Mouse (Mus musculus) gastrocnemius, adult 2 months (tissue): Measurements from ENCODE around the gene Rasgef1b. TPM values are rescaled to one million over a fixed set of nuclear protein-coding genes. Genes with fewer than 3 reads are reported as not detected.

ENCODE experiments used
- DNase-seq: peaks from one replicate; pipeline ENCODE4 v3.0.0; 2022
- H3K27ac ChIP-seq: fragments of 200-600 bp; 2 replicates; pipeline ENCODE4 v1.8.1; 2022; ENCODE audit warnings: mild to moderate bottlenecking
- H3K4me3 ChIP-seq: fragments of 200-600 bp; 2 replicates; pipeline ENCODE4 v1.8.1; 2022; ENCODE audit warnings: mild to moderate bottlenecking, moderate library complexity
- CTCF ChIP-seq: fragments of 200-600 bp; IDR thresholded peaks from 2 replicates; pipeline ENCODE4 v1.8.1; 2022; ENCODE audit warnings: antibody characterized with exemption, mild to moderate bottlenecking, moderate library complexity
- intact Hi-C: fragments of 180-260 bp; cut with DNase I; formaldehyde crosslinking; loops from one replicate; pipeline ENCODE4 v1.15.1; 2025
- total RNA-seq, 2 experiments: library from RNA; stranded (reverse); gene quantifications; 2 replicates each; pipeline ENCODE4 v1.2.3; 2021

Rasgef1b gene
- total RNA-seq, 2 experiments from 2014 or later = 0.26 to 0.47 TPM

- no peak for TF ChIP-seq CTCF
- intact Hi-C loops = no loop called here
- Histone ChIP-seq H3K27ac (no peak overlapping the region), H3K4me3 (no peak overlapping the region)
- DNase-seq = no peak
Observed at GRCm38 (mm10) chr5:99541321-99541895, 187.5 kb downstream of the Rasgef1b start.

- DNase-seq = no peak
- intact Hi-C loops = no loop called here
- H3K4me3 ChIP-seq = no peak overlapping the region
- TF ChIP-seq CTCF = no peak
- H3K27ac ChIP-seq = no peak overlapping the region
Observed at GRCm38 (mm10) chr5:99533416-99533815, 195.4 kb downstream of the Rasgef1b start.

- intact Hi-C loops = no loop called here
- no peak for DNase-seq
- Histone ChIP-seq H3K27ac (no peak overlapping the region), H3K4me3 (no peak overlapping the region)
- no peak for TF ChIP-seq CTCF
Observed at GRCm38 (mm10) chr5:99526797-99527201, 202.1 kb downstream of the Rasgef1b start.

- intact Hi-C loops = no loop called here
- Histone ChIP-seq H3K27ac (no peak overlapping the region), H3K4me3 (no peak overlapping the region)
- no peak for TF ChIP-seq CTCF
- no peak for DNase-seq
Observed at GRCm38 (mm10) chr5:99525649-99526048, 203.2 kb downstream of the Rasgef1b start.

- no peak for DNase-seq
- no peak for TF ChIP-seq CTCF
- Histone ChIP-seq H3K4me3 (no peak overlapping the region), H3K27ac (no peak overlapping the region)
- intact Hi-C loops = no loop called here
Observed at GRCm38 (mm10) chr5:99522571-99523269, 206.1 kb downstream of the Rasgef1b start.

GRCm38 (mm10) chr5:99521411-99521810 is 207.5 kb downstream of the Rasgef1b start:
- intact Hi-C loops = no loop called here
- Histone ChIP-seq H3K4me3 (no peak overlapping the region), H3K27ac (no peak overlapping the region)
- no peak for DNase-seq
- TF ChIP-seq CTCF = no peak

GRCm38 (mm10) chr5:99519556-99519955 is 209.3 kb downstream of the Rasgef1b start:
- Histone ChIP-seq H3K4me3 (no peak overlapping the region), H3K27ac (no peak overlapping the region)
- intact Hi-C loops = no loop called here
- DNase-seq = no peak
- TF ChIP-seq CTCF = no peak

GRCm38 (mm10) chr5:99519023-99519422 is 209.8 kb downstream of the Rasgef1b start:
- Histone ChIP-seq H3K4me3 (no peak overlapping the region), H3K27ac (no peak overlapping the region)
- TF ChIP-seq CTCF = no peak
- intact Hi-C loops = no loop called here
- no peak for DNase-seq

GRCm38 (mm10) chr5:99516207-99516606 is 212.7 kb downstream of the Rasgef1b start:
- no peak for DNase-seq
- Histone ChIP-seq H3K27ac (no peak overlapping the region), H3K4me3 (no peak overlapping the region)
- TF ChIP-seq CTCF = no peak
- intact Hi-C loops = no loop called here

GRCm38 (mm10) chr5:99515764-99516163 is 213.1 kb downstream of the Rasgef1b start:
- intact Hi-C loops = no loop called here
- no peak for DNase-seq
- Histone ChIP-seq H3K27ac (no peak overlapping the region), H3K4me3 (no peak overlapping the region)
- TF ChIP-seq CTCF = no peak

- intact Hi-C loops = no loop called here
- no peak overlapping the region for H3K27ac ChIP-seq
- H3K4me3 ChIP-seq = no peak overlapping the region
- no peak for TF ChIP-seq CTCF
- DNase-seq = no peak
Observed at GRCm38 (mm10) chr5:99513209-99513880, 215.5 kb downstream of the Rasgef1b start.

GRCm38 (mm10) chr5:99511081-99511480 is 217.8 kb downstream of the Rasgef1b start:
- intact Hi-C loops = no loop called here
- TF ChIP-seq CTCF = no peak

GRCm38 (mm10) chr5:99506109-99506508 is 222.8 kb downstream of the Rasgef1b start:
- no peak for TF ChIP-seq CTCF
- H3K4me3 ChIP-seq = no peak overlapping the region
- no peak for DNase-seq
- no peak overlapping the region for H3K27ac ChIP-seq
- intact Hi-C loops = no loop called here

More at GRCm38 (mm10) chr5:99511081-99511480, 217.8 kb downstream of the Rasgef1b start:
- no peak overlapping the region for H3K4me3 ChIP-seq
- H3K27ac ChIP-seq = no peak overlapping the region
- DNase-seq = no peak

GRCm38 (mm10) chr5:99504349-99504830 is 224.5 kb downstream of the Rasgef1b start:
- Histone ChIP-seq H3K27ac (no peak overlapping the region), H3K4me3 (no peak overlapping the region)
- intact Hi-C loops = no loop called here
- no peak for TF ChIP-seq CTCF
- DNase-seq = peak; percentile 24
